Mouse (Mus musculus) heart, postnatal 0 days (tissue): ENCODE results near the gene Afap1.

Source experiments
- CTCF ChIP-seq: IDR thresholded peaks from 2 replicates; pipeline ENCODE4 v1.5.1; 2016; ENCODE audit warnings: antibody characterized with exemption, control low read depth, low read depth
- EP300 ChIP-seq: IDR thresholded peaks from 2 replicates; pipeline ENCODE4 v1.6.1; 2016; ENCODE audit warnings: antibody characterized with exemption, low read depth

DNA sequence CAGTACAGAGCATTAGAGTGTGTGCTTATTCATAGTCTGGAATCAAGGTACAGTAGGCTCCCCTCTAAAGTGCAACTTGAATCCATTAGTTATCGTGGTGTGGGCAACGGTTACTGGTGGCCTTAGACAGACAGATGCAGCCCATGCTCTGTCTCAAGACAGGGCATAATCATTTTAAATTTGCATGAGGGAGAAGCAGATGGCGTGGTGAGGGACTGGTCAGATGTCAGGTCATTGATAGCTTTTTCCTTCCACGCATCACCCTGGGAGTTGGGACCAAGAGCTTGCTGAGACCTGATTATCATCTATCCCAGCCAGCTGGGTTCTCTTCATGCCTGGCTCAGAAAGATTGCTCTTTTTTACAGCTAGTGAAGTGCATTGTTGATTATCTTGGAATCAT is 27.0 kb downstream of the Afap1 start:
- no peak for TF ChIP-seq EP300
- no peak for TF ChIP-seq CTCF
